In the genomic region with DNA sequence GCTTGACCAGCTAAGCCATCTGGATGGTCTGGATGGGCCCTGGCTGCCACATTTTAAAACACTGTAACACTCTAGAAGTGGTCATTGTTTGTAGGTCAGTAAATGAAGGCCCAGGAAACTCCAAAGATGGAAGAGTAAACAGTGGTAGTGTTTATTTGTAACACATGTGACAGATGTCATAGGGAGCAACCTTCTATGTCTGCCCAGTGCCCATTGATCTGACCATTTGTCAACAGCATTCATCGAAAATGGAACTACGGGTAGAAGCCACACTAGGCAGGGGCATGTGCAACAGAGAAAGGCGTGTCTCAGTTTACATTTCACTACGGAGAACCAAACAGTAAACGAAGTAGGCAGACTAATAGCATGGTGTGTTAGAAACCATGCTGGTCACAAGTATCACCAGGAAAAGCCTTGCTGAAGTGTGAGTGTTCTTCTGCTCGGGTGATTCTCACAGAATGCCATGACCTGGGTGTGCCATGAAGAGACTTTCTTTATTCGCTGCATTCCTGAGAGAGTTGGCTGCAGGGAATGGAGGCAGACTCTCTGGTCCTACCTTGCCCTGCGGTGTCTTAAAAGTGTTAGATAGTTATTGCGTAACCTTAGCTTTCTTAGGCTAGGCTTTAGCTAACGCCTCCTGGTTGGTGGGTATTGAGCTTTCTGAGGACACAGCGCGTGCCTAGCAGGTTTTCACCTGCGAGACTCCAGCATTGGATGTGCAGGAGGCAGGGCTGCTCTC, we compare ENCODE assay signal across 32 mouse cellular contexts. TPM values are rescaled to one million over a fixed set of nuclear protein-coding genes. Genes with fewer than 3 reads are reported as not detected.
A peak's percentile ranks its signal among the peaks of the same experiment; 100 is the strongest.
DNase-seq lines count a peak whose midpoint lies in the region; ATAC-seq and TF ChIP-seq lines count a peak whose summit lies in the region.
"Had no signal": no experiment of that assay in that cellular context is flagged by ENCODE, and none has a peak within 500 bp of the region (broad histone marks: within the 10 kb centered on the region; RNA-seq: fewer than 3 reads in every experiment).

No protein-coding gene starts in this region.

- no peaks in the 10 kb centered on the region for H3K4me1 ChIP-seq in embryonic facial prominence, embryonic 14.5 days (ENCODE audit: control insufficient read depth, insufficient read depth, low read length)
- H3K4me1 ChIP-seq in embryonic facial prominence, embryonic 10.5 days, result no peaks in the 10 kb centered on the region
- no peaks in the 10 kb centered on the region for H3K4me1 ChIP-seq in intestine, postnatal 0 days (replicated peaks; ENCODE audit: control insufficient read depth, insufficient read depth, low read length)
- H3K4me1 ChIP-seq in liver, embryonic 16.5 days (ENCODE audit: control insufficient read depth, low read depth, low read length), result peaks cover 35% of the 10 kb centered on the region
- no peaks in the 10 kb centered on the region; the same call in 1 of the 2 replicates for H3K4me1 ChIP-seq in stomach, postnatal 0 days (replicated peaks; ENCODE audit: control insufficient read depth, insufficient read depth)
- H3K4me1 ChIP-seq in forebrain, embryonic 15.5 days, result no peaks in the 10 kb centered on the region
- H3K4me1 ChIP-seq: forebrain, embryonic 10.5 days; hindbrain, embryonic 10.5 days; hindbrain, embryonic 15.5 days; limb, embryonic 12.5 days; midbrain, embryonic 13.5 days had no signal

- H3K4me3 ChIP-seq in embryonic facial prominence, embryonic 14.5 days (ENCODE audit: low read depth, low read length), result no peak overlapping the region
- no peak overlapping the region for H3K4me3 ChIP-seq in embryonic facial prominence, embryonic 10.5 days
- H3K4me3 ChIP-seq in intestine, postnatal 0 days (ENCODE audit: low read depth, low read length), result no peak overlapping the region
- no peak overlapping the region for H3K4me3 ChIP-seq in liver, embryonic 16.5 days (ENCODE audit: low read depth, low read length)
- no peak overlapping the region for H3K4me3 ChIP-seq in stomach, postnatal 0 days (ENCODE audit: low read depth, low read length)
- no peak overlapping the region for H3K4me3 ChIP-seq in forebrain, embryonic 15.5 days
- H3K4me3 ChIP-seq: forebrain, embryonic 10.5 days; heart, embryonic 13.5 days; hindbrain, embryonic 10.5 days; hindbrain, embryonic 15.5 days; limb, embryonic 12.5 days; midbrain, embryonic 13.5 days had no signal

- H3K27me3 ChIP-seq in embryonic facial prominence, embryonic 14.5 days (replicated peaks; ENCODE audit: control insufficient read depth, insufficient read depth, low read length), result no peaks in the 10 kb centered on the region
- H3K27me3 ChIP-seq in embryonic facial prominence, embryonic 10.5 days (replicated peaks; ENCODE audit: low read depth, poor library complexity, severe bottlenecking), result no peaks in the 10 kb centered on the region
- H3K27me3 ChIP-seq in intestine, postnatal 0 days (replicated peaks; ENCODE audit: control insufficient read depth, insufficient read depth, low read length), result no peaks in the 10 kb centered on the region
- H3K27me3 ChIP-seq in liver, embryonic 16.5 days (ENCODE audit: control insufficient read depth, insufficient read depth, low read depth, low read length), result no peaks in the 10 kb centered on the region
- H3K27me3 ChIP-seq in stomach, postnatal 0 days (ENCODE audit: control insufficient read depth, insufficient read depth, low read length), result no peaks in the 10 kb centered on the region
- no peaks in the 10 kb centered on the region for H3K27me3 ChIP-seq in forebrain, embryonic 15.5 days
- H3K27me3 ChIP-seq: heart, embryonic 13.5 days; hindbrain, embryonic 15.5 days; limb, embryonic 12.5 days; midbrain, embryonic 13.5 days had no signal

- H3K9ac ChIP-seq in embryonic facial prominence, embryonic 14.5 days (ENCODE audit: low read depth, low read length), result no peak overlapping the region
- H3K9ac ChIP-seq in intestine, postnatal 0 days (ENCODE audit: low read depth, low read length), result no peak overlapping the region
- no peak overlapping the region for H3K9ac ChIP-seq in liver, embryonic 16.5 days (ENCODE audit: low read depth, low read length)
- H3K9ac ChIP-seq in stomach, postnatal 0 days (ENCODE audit: low read length), result no peak overlapping the region
- no peak overlapping the region for H3K9ac ChIP-seq in forebrain, embryonic 15.5 days (replicated peaks)
- H3K9ac ChIP-seq: forebrain, postnatal 0 days; heart, embryonic 13.5 days; hindbrain, embryonic 15.5 days; limb, embryonic 12.5 days; midbrain, embryonic 13.5 days had no signal

- DNase-seq in embryonic facial prominence, embryonic 14.5 days (ENCODE audit: low spot score), result peak; percentile 15
- DNase-seq in embryonic facial prominence, embryonic 10.5 days (ENCODE audit: low spot score), result no peak
- no peak for DNase-seq in stomach, postnatal 0 days (ENCODE audit: low spot score)
- DNase-seq in layer of hippocampus, postnatal 10 days (ENCODE audit: low spot score in 2 of 2), result no peak
- DNase-seq in spleen, postnatal 14 days (ENCODE audit: low spot score in 2 of 2), result no peak
- DNase-seq: adrenal gland, postnatal 36 days; cerebellum, adult 2 months; cerebellum, postnatal 14 days; forebrain, postnatal 0 days; heart, postnatal 14 days; kidney, adult 8-10 months; kidney, postnatal 4 days; lung, adult 18-20 months; thymus, postnatal 4 days had no signal

- no peak for ATAC-seq in embryonic facial prominence, embryonic 14.5 days (ENCODE audit: low read depth)
- peak; percentile 46 for ATAC-seq in intestine, postnatal 0 days
- peak; percentile 37 for ATAC-seq in liver, embryonic 16.5 days (ENCODE audit: low read depth)
- peak; percentile 59 for ATAC-seq in stomach, postnatal 0 days (ENCODE audit: low FRiP score, low TSS enrichment)
- ATAC-seq in forebrain, embryonic 15.5 days (replicated peaks), result no peak
- ATAC-seq: forebrain, postnatal 0 days; inflammation-experienced regulatory T-cells, adult 6 months; lung, postnatal 0 days; midbrain, embryonic 13.5 days had no signal

- no peak overlapping the region for H3K27ac ChIP-seq in embryonic facial prominence, embryonic 14.5 days (replicated peaks; ENCODE audit: low read depth, low read length)
- H3K27ac ChIP-seq in embryonic facial prominence, embryonic 10.5 days (replicated peaks), result no peak overlapping the region
- no peak overlapping the region for H3K27ac ChIP-seq in intestine, postnatal 0 days (ENCODE audit: low read depth, low read length)
- no peak overlapping the region for H3K27ac ChIP-seq in liver, embryonic 16.5 days (ENCODE audit: low read length)
- H3K27ac ChIP-seq in stomach, postnatal 0 days (replicated peaks), result peak overlapping the region; percentile 13; the same call in 1 of the 2 replicates
- H3K27ac ChIP-seq in forebrain, embryonic 15.5 days (replicated peaks), result no peak overlapping the region
- H3K27ac ChIP-seq: forebrain, embryonic 10.5 days; heart, embryonic 13.5 days; hindbrain, embryonic 10.5 days; hindbrain, embryonic 15.5 days; kidney, postnatal 0 days; limb, embryonic 12.5 days; macrophage; midbrain, embryonic 13.5 days had no signal

- 79% methylated on average over 13 of the region's 13 CpGs for WGBS in embryonic facial prominence, embryonic 14.5 days
- 87% methylated on average over 13 of the region's 13 CpGs for WGBS in embryonic facial prominence, embryonic 10.5 days
- WGBS in intestine, postnatal 0 days, result 39% methylated on average over 13 of the region's 13 CpGs
- 78% methylated on average over 13 of the region's 13 CpGs for WGBS in liver, embryonic 16.5 days (ENCODE audit: insufficient replicate concordance)
- 49% methylated on average over 13 of the region's 13 CpGs for WGBS in stomach, postnatal 0 days
- WGBS in forebrain, embryonic 15.5 days, result 91% methylated on average over 13 of the region's 13 CpGs

- peaks cover 6% of the 10 kb centered on the region; the same call in 1 of the 2 replicates for H3K36me3 ChIP-seq in embryonic facial prominence, embryonic 14.5 days (ENCODE audit: control insufficient read depth, insufficient read depth, low read length)
- H3K36me3 ChIP-seq in embryonic facial prominence, embryonic 10.5 days (replicated peaks), result peaks cover 23% of the 10 kb centered on the region; the same call in 1 of the 2 replicates
- peaks cover 18% of the 10 kb centered on the region for H3K36me3 ChIP-seq in intestine, postnatal 0 days (ENCODE audit: control insufficient read depth, insufficient read depth)
- peaks cover 16% of the 10 kb centered on the region for H3K36me3 ChIP-seq in liver, embryonic 16.5 days (ENCODE audit: control insufficient read depth, insufficient read depth)
- no peaks in the 10 kb centered on the region for H3K36me3 ChIP-seq in stomach, postnatal 0 days (ENCODE audit: control insufficient read depth, insufficient read depth, low read length)
- peaks cover 8% of the 10 kb centered on the region; the same call in 1 of the 2 replicates for H3K36me3 ChIP-seq in forebrain, embryonic 15.5 days

- no peak for TF ChIP-seq EP300 in stomach, postnatal 0 days (optimal IDR thresholded peaks at IDR 0.05)

- no peak for TF ChIP-seq CTCF in intestine, postnatal 0 days (IDR thresholded peaks at IDR 0.05; ENCODE audit: low read depth)
- no peak for TF ChIP-seq CTCF in stomach, postnatal 0 days (IDR thresholded peaks at IDR 0.05; ENCODE audit: low read depth)

- H3K9me3 ChIP-seq in embryonic facial prominence, embryonic 14.5 days (ENCODE audit: control insufficient read depth, low read length), result no peaks in the 10 kb centered on the region
- H3K9me3 ChIP-seq in embryonic facial prominence, embryonic 10.5 days, result no peaks in the 10 kb centered on the region
- no peaks in the 10 kb centered on the region for H3K9me3 ChIP-seq in intestine, postnatal 0 days (ENCODE audit: control insufficient read depth)
- H3K9me3 ChIP-seq in liver, embryonic 16.5 days (replicated peaks; ENCODE audit: control insufficient read depth, low read length), result no peaks in the 10 kb centered on the region
- H3K9me3 ChIP-seq in stomach, postnatal 0 days (ENCODE audit: control insufficient read depth, low read length), result no peaks in the 10 kb centered on the region
- no peaks in the 10 kb centered on the region for H3K9me3 ChIP-seq in forebrain, embryonic 15.5 days
- H3K9me3 ChIP-seq: forebrain, embryonic 10.5 days; G1E; heart, embryonic 13.5 days; hindbrain, embryonic 10.5 days; hindbrain, embryonic 15.5 days; limb, embryonic 12.5 days; midbrain, embryonic 13.5 days had no signal

- H3K4me2 ChIP-seq in embryonic facial prominence, embryonic 14.5 days (ENCODE audit: low read depth, low read length), result no peak overlapping the region
- peak overlapping the region; percentile 22; the same call in 1 of the 2 replicates for H3K4me2 ChIP-seq in intestine, postnatal 0 days (replicated peaks; ENCODE audit: low read depth)
- H3K4me2 ChIP-seq in liver, embryonic 16.5 days (ENCODE audit: low read depth, low read length), result no peak overlapping the region
- no peak overlapping the region for H3K4me2 ChIP-seq in stomach, postnatal 0 days (replicated peaks; ENCODE audit: low read depth)
- H3K4me2 ChIP-seq in forebrain, embryonic 15.5 days (replicated peaks), result no peak overlapping the region
- H3K4me2 ChIP-seq: heart, embryonic 13.5 days; hindbrain, embryonic 15.5 days; limb, embryonic 12.5 days; midbrain, embryonic 13.5 days had no signal

RNA-seq across cellular contexts. Expression of gene Pla2g12a, which starts 9.5 kb away (rescaled TPM):
- polyA plus RNA-seq in embryonic facial prominence, embryonic 14.5 days (2014; fragmentation: Nextera tagmentation; extraction: Ambion mirVana), result 31.5 and 31.6 TPM in 2 replicates
- polyA plus RNA-seq in embryonic facial prominence, embryonic 10.5 days (2016; fragmentation: Nextera tagmentation; extraction: Ambion mirVana), result 25.5 and 28.4 TPM in 2 replicates
- polyA plus RNA-seq in intestine, postnatal 0 days (2015; fragmentation: Nextera tagmentation; extraction: Ambion mirVana), result 29.1 TPM in 2 replicates
- 80.6 and 81.6 TPM in 2 replicates for polyA plus RNA-seq in liver, embryonic 16.5 days (2015; fragmentation: Nextera tagmentation; extraction: Ambion mirVana)
- 64.7 and 66.7 TPM in 2 replicates for polyA plus RNA-seq in stomach, postnatal 0 days (2015; fragmentation: Nextera tagmentation; extraction: Ambion mirVana)
- 10 to 100 TPM; 20.2 to 22.4 TPM for total RNA-seq in layer of hippocampus, postnatal 10 days (2021)
- polyA plus RNA-seq in forebrain, embryonic 15.5 days (2015; fragmentation: Nextera tagmentation; extraction: Ambion mirVana), result 32.2 and 32.3 TPM in 2 replicates

RNA-seq across cellular contexts. Expression of gene Casp6, which starts 13.3 kb away (rescaled TPM):
- polyA plus RNA-seq in embryonic facial prominence, embryonic 14.5 days (2014; fragmentation: Nextera tagmentation; extraction: Ambion mirVana), result 53.3 and 55.5 TPM in 2 replicates
- polyA plus RNA-seq in embryonic facial prominence, embryonic 10.5 days (2016; fragmentation: Nextera tagmentation; extraction: Ambion mirVana), result 96.0 and 106 TPM in 2 replicates
- 132 and 135 TPM in 2 replicates for polyA plus RNA-seq in intestine, postnatal 0 days (2015; fragmentation: Nextera tagmentation; extraction: Ambion mirVana)
- 30.6 and 33.6 TPM in 2 replicates for polyA plus RNA-seq in liver, embryonic 16.5 days (2015; fragmentation: Nextera tagmentation; extraction: Ambion mirVana)
- 164 and 176 TPM in 2 replicates for polyA plus RNA-seq in stomach, postnatal 0 days (2015; fragmentation: Nextera tagmentation; extraction: Ambion mirVana)
- 10 to 100 TPM in 1 of 2 experiments, 1 to 10 TPM in 1; 9.6 to 11.9 TPM for total RNA-seq in layer of hippocampus, postnatal 10 days (2021)
- 30.8 and 33.4 TPM in 2 replicates for polyA plus RNA-seq in forebrain, embryonic 15.5 days (2015; fragmentation: Nextera tagmentation; extraction: Ambion mirVana)

RNA-seq across cellular contexts. Expression of gene Cfi, which starts 52.3 kb away (rescaled TPM):
- 0.29 TPM in 2 replicates for polyA plus RNA-seq in embryonic facial prominence, embryonic 14.5 days (2014; fragmentation: Nextera tagmentation; extraction: Ambion mirVana)
- polyA plus RNA-seq in embryonic facial prominence, embryonic 10.5 days (2016; fragmentation: Nextera tagmentation; extraction: Ambion mirVana), result 0.39 and 0.59 TPM in 2 replicates
- polyA plus RNA-seq in intestine, postnatal 0 days (2015; fragmentation: Nextera tagmentation; extraction: Ambion mirVana), result 54.6 and 55.6 TPM in 2 replicates
- 294 and 313 TPM in 2 replicates for polyA plus RNA-seq in liver, embryonic 16.5 days (2015; fragmentation: Nextera tagmentation; extraction: Ambion mirVana)
- polyA plus RNA-seq in stomach, postnatal 0 days (2015; fragmentation: Nextera tagmentation; extraction: Ambion mirVana), result 152 and 155 TPM in 2 replicates
- under 1 TPM in 1 of 2 experiments, not detected in 1; 0.32 TPM for total RNA-seq in layer of hippocampus, postnatal 10 days (2021)
- polyA plus RNA-seq in forebrain, embryonic 15.5 days (2015; fragmentation: Nextera tagmentation; extraction: Ambion mirVana), result 0.23 and 0.28 TPM in 2 replicates
- total RNA-seq: forebrain, postnatal 0 days; G1E; gastrocnemius, adult 8-10 months; left cerebral cortex, postnatal 14 days; megakaryocyte-erythroid progenitor cell, adult 5-6 weeks; monocyte, adult 5-6 weeks had no signal
- polyA plus RNA-seq: G1E; inflammation-experienced regulatory T-cells, adult 6 months; macrophage had no signal

RNA-seq across cellular contexts. Expression of gene Gar1, which starts 56.8 kb away (rescaled TPM):
- polyA plus RNA-seq in embryonic facial prominence, embryonic 14.5 days (2014; fragmentation: Nextera tagmentation; extraction: Ambion mirVana), result 38.9 and 41.9 TPM in 2 replicates
- 109 TPM in 2 replicates for polyA plus RNA-seq in embryonic facial prominence, embryonic 10.5 days (2016; fragmentation: Nextera tagmentation; extraction: Ambion mirVana)
- polyA plus RNA-seq in intestine, postnatal 0 days (2015; fragmentation: Nextera tagmentation; extraction: Ambion mirVana), result 29.6 and 31.1 TPM in 2 replicates
- polyA plus RNA-seq in liver, embryonic 16.5 days (2015; fragmentation: Nextera tagmentation; extraction: Ambion mirVana), result 20.8 and 23.6 TPM in 2 replicates
- polyA plus RNA-seq in stomach, postnatal 0 days (2015; fragmentation: Nextera tagmentation; extraction: Ambion mirVana), result 41.0 and 48.4 TPM in 2 replicates
- 10 to 100 TPM; 52.7 to 58.6 TPM for total RNA-seq in layer of hippocampus, postnatal 10 days (2021)
- polyA plus RNA-seq in forebrain, embryonic 15.5 days (2015; fragmentation: Nextera tagmentation; extraction: Ambion mirVana), result 49.3 and 57.8 TPM in 2 replicates

Comparison
In these comparisons a context has a peak if more than half of its experiments do, and no peak if none do; other contexts are left out.
1. ATAC-seq: peak in intestine, postnatal 0 days (single experiment), liver, embryonic 16.5 days (single experiment) and stomach, postnatal 0 days (single experiment); none in embryonic facial prominence, embryonic 14.5 days (single experiment) and forebrain, embryonic 15.5 days (single experiment).
2. RNA of gene Cfi, which starts 52.3 kb away (polyA plus RNA-seq): 294 to 313 TPM in liver, embryonic 16.5 days, 152 to 155 TPM in stomach, postnatal 0 days and 54.6 to 55.6 TPM in intestine, postnatal 0 days; 0.39 to 0.59 TPM in embryonic facial prominence, embryonic 10.5 days, 0.29 TPM in embryonic facial prominence, embryonic 14.5 days and 0.23 to 0.28 TPM in forebrain, embryonic 15.5 days; every median in the first group is over 10 times any median in the second.